Mouse (Mus musculus) embryonic facial prominence, embryonic 12.5 days (tissue): ENCODE results near the gene Yaf2. TPM values are rescaled to one million over a fixed set of nuclear protein-coding genes. Genes with fewer than 3 reads are reported as not detected.
"Not testable (repeated sequence)": the region's sequence is repeated elsewhere in the genome, so short reads cannot be mapped to it uniquely, and the experiment has no call there.

Source experiments
- ATAC-seq: fragments of 200-750 bp; cut with Nextera tagmentation; 2 replicates; pipeline ENCODE4 v1.8.0; 2017; ENCODE audit not compliant: insufficient number of reproducible peaks, insufficient read depth, low FRiP score, low TSS enrichment
- H3K27ac ChIP-seq: fragments of 300-500 bp; sonication (generic); 2 replicates; pipeline ENCODE4 v1.5.1; 2016; ENCODE audit warnings: mild to moderate bottlenecking
- H3K27me3 ChIP-seq: fragments of 300-500 bp; sonication (generic); 2 replicates; pipeline ENCODE4 v1.6.1; 2016; ENCODE audit warnings: mild to moderate bottlenecking, moderate library complexity
- H3K36me3 ChIP-seq: fragments of 300-500 bp; sonication (generic); 2 replicates; pipeline ENCODE4 v1.6.1; 2016; ENCODE audit warnings: mild to moderate bottlenecking
- H3K4me1 ChIP-seq: fragments of 300-500 bp; sonication (generic); 2 replicates; pipeline ENCODE4 v1.6.1; 2016
- H3K4me2 ChIP-seq: fragments of 300-500 bp; sonication (generic); replicated peaks from 2 replicates; pipeline ENCODE4 v1.6.1; 2016; ENCODE audit warnings: mild to moderate bottlenecking, moderate library complexity
- H3K4me3 ChIP-seq: fragments of 300-500 bp; sonication (generic); 2 replicates; pipeline ENCODE4 v1.5.1; 2016; ENCODE audit warnings: mild to moderate bottlenecking
- H3K9ac ChIP-seq: fragments of 300-500 bp; sonication (generic); 2 replicates; pipeline ENCODE4 v1.6.1; 2016; ENCODE audit warnings: mild to moderate bottlenecking, moderate library complexity
- H3K9me3 ChIP-seq: fragments of 300-500 bp; sonication (generic); 2 replicates; pipeline ENCODE4 v1.6.1; 2016; ENCODE audit warnings: mild to moderate bottlenecking, moderate library complexity
- WGBS: fragments of 180-500 bp; shearing (Covaris S2); methylation state at CpG from one replicate; pipeline ENCODE4 v1.1.7; 2016; 5-methylcytosine and 5-hydroxymethylcytosine counted together
- polyA plus RNA-seq: library from polyadenylated mRNA; unstranded; fragments of >200 nt; fragmentation: Nextera tagmentation; extraction: Ambion mirVana; gene quantifications from 2 replicates; pipeline ENCODE4 v1.2.1, GENCODE M21; 2016

Gene Yaf2
- polyA plus RNA-seq = 68.5 and 70.2 TPM in 2 replicates

DNA sequence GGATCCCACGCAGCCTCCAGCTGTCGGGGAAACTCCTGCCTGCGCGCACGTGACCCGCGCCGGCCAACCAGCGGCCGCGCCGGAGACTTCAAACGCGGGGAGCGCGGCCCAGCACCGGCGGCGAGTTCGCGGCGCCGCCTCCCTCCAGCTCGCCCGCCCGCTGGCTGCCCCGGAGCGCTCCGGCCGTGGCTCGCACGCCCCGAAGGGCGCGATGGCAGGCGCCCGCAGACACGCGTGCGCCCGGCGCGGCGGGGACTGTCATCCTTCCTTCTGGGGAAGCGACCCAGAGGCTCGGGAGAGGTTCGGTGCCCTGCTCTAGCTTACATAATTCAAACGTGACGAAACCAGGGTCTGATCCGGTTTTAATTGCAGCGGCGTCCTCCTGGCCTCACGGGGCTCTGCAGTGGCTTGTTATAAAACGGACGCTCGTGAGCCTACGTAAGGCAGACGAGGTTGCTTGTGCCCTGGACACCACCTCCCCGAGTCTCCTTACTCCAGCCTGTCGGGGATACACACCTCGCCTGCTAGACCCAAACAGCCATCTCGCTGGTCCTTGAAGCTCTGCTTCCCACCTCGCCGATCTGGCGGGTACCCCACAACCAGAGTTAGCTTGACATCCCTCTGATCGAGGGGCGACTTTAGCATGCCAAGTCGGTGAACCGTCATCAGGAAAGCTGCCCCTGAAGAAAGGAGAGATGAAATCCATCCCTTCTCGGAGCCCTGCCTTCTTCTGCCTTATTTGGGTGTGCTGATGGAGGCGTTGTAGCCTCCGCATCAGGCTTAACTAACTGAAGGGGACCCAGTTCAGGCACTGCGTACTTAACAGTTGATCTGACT, at the start of gene Yaf2:
Gene Yaf2, minus strand, starts transcription at position 11 of the 837 bp plus-strand sequence.
- no peaks in the 10 kb centered on the region for H3K27me3 ChIP-seq
- peak; percentile 91 for ATAC-seq
- peak within 1 kb of the TSS; percentile 90 for H3K27ac ChIP-seq
- peaks cover 8% of the 10 kb centered on the region; the same call in 1 of the 2 replicates for H3K4me1 ChIP-seq
- H3K9ac ChIP-seq = peak within 1 kb of the TSS; percentile 84
- peak within 1 kb of the TSS; percentile 79 for H3K4me3 ChIP-seq
- peaks cover 6% of the 10 kb centered on the region for H3K36me3 ChIP-seq
- H3K4me2 ChIP-seq = peak within 1 kb of the TSS; percentile 67
- H3K9me3 ChIP-seq = no peaks in the 10 kb centered on the region
- WGBS = under 1% methylated on average over 72 of the region's 73 CpGs

DNA sequence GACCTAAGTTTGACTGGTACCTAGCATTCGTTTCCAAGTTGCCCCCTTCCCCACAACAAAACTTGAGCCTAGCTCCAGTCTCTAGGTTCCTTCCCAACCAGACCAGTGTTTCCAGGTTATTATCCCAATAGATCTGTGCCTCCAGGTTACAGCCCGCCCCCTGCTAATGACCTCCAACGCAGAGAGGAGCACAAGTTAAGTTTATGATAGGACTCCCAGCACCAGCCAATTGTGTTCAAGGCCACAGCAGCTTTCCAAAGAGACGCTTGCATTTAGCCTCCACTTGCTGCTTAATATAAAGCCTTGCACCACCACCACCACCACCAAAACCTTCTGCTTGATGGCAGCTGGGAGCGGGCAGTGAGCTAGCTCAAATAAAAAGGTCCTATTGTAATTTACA, 44.6 kb upstream of the Yaf2 start:
- no peak overlapping the region for H3K4me3 ChIP-seq
- H3K9me3 ChIP-seq = no peaks in the 10 kb centered on the region
- no peak overlapping the region for H3K27ac ChIP-seq
- H3K27me3 ChIP-seq = no peaks in the 10 kb centered on the region
- no peak overlapping the region for H3K9ac ChIP-seq
- H3K36me3 ChIP-seq = peaks cover 16% of the 10 kb centered on the region
- WGBS = 71% methylated on average over 5 of the region's 5 CpGs
- no peak for ATAC-seq
- H3K4me2 ChIP-seq = no peak overlapping the region
- no peaks in the 10 kb centered on the region for H3K4me1 ChIP-seq

DNA sequence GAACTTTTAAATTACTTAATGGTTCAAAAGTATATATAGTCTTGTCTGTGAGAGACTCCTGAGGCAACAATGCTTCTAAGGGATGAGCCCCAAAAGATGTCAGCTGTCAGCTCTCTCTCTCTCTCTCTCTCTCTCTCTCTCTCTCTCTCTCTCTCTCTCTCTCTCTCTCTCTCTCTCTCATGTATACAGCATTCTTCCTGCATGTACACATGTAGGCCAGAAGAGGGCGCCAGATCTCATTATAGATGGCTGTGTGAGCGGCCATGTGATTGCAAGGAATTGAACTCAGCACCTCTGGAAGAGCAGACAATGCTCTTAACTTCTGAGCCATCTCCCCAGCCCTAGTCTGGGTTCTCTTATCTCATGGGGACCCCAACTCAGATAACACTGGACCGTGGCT, 42.4 kb upstream of the Yaf2 start:
- Histone ChIP-seq H3K4me2 (no peak overlapping the region), H3K27me3 (no peaks in the 10 kb centered on the region), H3K36me3 (no peaks in the 10 kb centered on the region), H3K9me3 (no peaks in the 10 kb centered on the region), H3K9ac (no peak overlapping the region), H3K4me3 (no peak overlapping the region), H3K4me1 (no peaks in the 10 kb centered on the region), H3K27ac (no peak overlapping the region)
- ATAC-seq = no peak
- WGBS = 83% methylated on average over 3 of the region's 3 CpGs

DNA sequence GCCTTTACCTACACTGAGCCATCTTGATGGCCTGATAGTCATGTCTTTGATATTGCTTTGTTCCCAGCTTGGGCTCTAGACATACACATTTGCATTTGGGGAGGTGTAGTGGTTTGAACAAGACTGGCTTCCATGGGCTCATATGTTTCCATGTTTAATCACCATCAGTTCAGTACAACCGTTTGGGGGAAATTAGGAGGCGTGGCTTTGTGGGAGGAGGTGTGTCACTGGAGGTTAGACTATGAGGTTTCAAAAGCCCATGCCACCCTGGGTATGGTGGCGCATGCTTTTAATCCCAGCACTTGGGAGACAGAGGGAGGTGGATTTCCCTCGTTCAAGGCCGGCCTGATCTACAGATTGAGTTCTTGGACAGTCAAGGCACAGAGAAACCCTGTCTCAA, 39.0 kb upstream of the Yaf2 start:
- WGBS = 87% methylated on average over 5 of the region's 5 CpGs
- H3K36me3 ChIP-seq = no peaks in the 10 kb centered on the region
- no peak for ATAC-seq
- H3K4me1 ChIP-seq = no peaks in the 10 kb centered on the region
- no peak overlapping the region for H3K4me3 ChIP-seq
- no peaks in the 10 kb centered on the region for H3K27me3 ChIP-seq
- no peak overlapping the region for H3K9ac ChIP-seq
- H3K9me3 ChIP-seq = no peaks in the 10 kb centered on the region
- H3K4me2 ChIP-seq = no peak overlapping the region
- no peak overlapping the region for H3K27ac ChIP-seq

DNA sequence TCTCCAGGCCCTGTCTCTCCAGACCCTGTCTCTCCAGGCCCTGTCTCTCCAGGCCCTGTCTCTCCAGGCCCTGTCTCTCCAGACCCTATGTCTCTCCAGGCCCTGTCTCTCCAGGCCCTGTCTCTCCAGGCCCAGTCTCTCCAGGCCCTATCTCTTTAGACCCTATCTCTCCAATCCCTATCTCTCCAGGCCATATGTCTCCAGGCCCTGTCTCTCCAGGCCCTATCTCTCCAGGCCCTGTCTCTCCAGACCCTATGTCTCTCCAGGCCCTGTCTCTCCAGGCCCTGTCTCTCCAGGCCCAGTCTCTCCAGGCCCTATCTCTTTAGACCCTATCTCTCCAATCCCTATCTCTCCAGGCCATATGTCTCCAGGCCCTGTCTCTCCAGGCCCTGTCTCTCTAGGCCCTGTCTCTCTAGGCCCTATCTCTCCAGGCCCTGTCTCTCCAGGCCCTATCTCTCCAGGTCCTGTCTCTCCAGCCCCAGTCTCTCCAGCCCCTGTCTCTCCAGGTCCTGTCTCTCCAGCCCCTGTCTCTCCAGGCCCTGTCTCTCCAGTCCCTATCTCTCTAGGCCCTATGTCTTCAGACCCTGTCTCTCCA, 35.9 kb upstream of the Yaf2 start:
- H3K9ac ChIP-seq, H3K36me3 ChIP-seq, H3K4me2 ChIP-seq, ATAC-seq, H3K27me3 ChIP-seq, H3K27ac ChIP-seq, H3K9me3 ChIP-seq, H3K4me1 ChIP-seq, H3K4me3 ChIP-seq: not testable (repeated sequence)

DNA sequence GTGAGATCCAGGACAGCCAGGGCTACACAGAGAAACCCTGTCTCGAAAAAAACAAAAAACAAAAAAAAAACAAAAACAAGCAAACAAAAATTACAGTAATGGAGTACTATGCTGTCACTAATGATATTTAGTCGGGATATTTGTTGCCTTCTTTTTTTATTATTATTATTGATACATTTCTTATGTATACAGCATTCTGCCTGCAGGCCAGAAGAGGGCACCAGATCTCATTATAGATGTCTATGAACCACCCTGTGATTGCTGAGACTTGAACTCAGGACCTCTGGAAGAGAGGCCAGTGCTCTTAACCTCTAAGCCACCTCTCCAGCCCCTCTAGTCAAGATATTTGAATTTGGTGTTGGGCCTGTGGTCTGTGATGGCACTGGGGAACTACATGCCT, 35.1 kb upstream of the Yaf2 start:
- no peaks in the 10 kb centered on the region for H3K36me3 ChIP-seq
- H3K4me3 ChIP-seq = no peak overlapping the region
- no peaks in the 10 kb centered on the region for H3K27me3 ChIP-seq
- ATAC-seq = no peak
- H3K4me2 ChIP-seq = no peak overlapping the region
- H3K9ac ChIP-seq = no peak overlapping the region
- H3K27ac ChIP-seq = no peak overlapping the region
- H3K9me3 ChIP-seq = no peaks in the 10 kb centered on the region
- 80% methylated on average over 2 of the region's 2 CpGs for WGBS
- no peaks in the 10 kb centered on the region for H3K4me1 ChIP-seq

DNA sequence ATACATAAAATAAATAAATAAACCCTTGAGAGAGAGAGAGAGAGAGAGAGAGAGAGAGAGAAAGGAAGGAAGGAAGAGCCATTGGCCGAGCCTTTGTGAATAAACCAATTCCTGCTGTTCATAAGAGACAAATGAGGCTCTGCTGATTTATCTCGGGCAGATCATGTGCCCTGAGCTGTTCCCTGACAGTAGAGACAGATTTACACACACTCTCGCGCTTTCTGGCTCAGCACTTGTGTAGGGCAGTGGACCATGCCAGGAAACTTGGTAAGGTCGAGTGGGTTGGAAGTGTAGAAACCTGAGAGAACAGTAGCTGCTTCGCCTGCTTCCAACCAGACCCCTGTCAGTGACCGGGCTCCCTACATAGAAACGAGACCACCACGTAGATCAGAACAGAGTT, 31.8 kb upstream of the Yaf2 start:
- ATAC-seq = no peak

DNA sequence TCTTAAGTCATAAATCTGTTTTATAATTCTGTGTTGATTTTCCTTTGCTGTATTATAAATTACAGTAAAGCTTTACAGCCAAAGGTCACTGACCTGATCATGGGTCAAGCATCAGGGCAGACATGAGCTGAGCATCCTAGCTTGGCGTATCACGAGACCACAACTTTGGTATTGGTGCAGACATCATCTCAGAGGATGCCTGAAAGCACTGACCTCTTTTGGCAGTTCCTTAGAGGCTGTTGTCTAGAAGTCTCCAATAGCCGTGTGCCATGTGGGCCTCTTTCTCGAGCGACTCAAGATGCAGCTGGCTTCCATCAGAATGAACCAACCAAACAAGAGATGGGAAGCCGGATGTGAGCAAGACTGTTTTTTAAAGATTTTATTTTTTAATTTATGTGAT, 28.8 kb upstream of the Yaf2 start:
- WGBS = 82% methylated on average over 6 of the region's 6 CpGs
- Histone ChIP-seq H3K27ac (no peak overlapping the region), H3K9me3 (no peaks in the 10 kb centered on the region), H3K4me2 (no peak overlapping the region), H3K9ac (no peak overlapping the region), H3K27me3 (no peaks in the 10 kb centered on the region), H3K36me3 (no peaks in the 10 kb centered on the region), H3K4me3 (no peak overlapping the region), H3K4me1 (no peaks in the 10 kb centered on the region)
- ATAC-seq = no peak

More for the DNA sequence above, 31.8 kb upstream of the Yaf2 start:
- 67% methylated on average over 9 of the region's 9 CpGs for WGBS
- no peaks in the 10 kb centered on the region for H3K9me3 ChIP-seq
- H3K27ac ChIP-seq = no peak overlapping the region
- no peak overlapping the region for H3K4me2 ChIP-seq
- no peaks in the 10 kb centered on the region for H3K27me3 ChIP-seq
- H3K36me3 ChIP-seq = no peaks in the 10 kb centered on the region
- no peak overlapping the region for H3K9ac ChIP-seq
- H3K4me1 ChIP-seq = no peaks in the 10 kb centered on the region
- H3K4me3 ChIP-seq = no peak overlapping the region

DNA sequence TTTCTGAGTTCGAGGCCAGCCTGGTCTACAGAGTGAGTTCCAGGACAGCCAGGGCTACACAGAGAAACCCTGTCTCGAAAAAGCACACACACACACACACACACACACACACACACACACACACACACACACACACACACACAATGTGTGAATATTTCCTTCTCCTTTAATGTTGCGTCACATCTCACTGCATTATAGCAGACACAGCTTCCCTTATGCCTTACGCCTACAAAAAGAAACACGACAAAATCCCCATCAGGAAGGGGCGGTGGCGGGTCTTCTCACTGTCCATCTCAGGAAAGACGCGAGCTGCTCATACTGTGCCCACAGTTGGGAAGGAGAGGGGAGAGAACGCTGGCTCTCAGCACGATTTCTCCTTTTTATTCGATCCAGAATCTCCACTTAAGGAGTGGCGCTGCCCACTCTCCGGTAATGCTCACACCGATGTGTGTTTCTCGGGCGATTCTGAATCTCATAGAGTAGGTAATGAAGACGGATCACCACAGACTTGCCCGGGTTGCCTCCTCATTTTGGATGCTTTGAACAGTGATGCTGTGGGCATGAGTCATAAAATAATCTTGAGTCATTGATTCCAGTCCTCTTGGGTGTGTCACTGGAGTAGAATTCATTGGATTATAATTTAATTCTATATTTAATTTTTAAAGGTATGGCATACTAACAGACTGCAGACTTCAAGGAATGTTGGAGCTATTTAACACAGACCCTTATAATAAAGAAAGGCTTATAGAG, 21.8 kb upstream of the Yaf2 start:
- Histone ChIP-seq H3K9ac (no peak overlapping the region), H3K9me3 (no peaks in the 10 kb centered on the region)
- 91% methylated on average over 19 of the region's 19 CpGs for WGBS

DNA sequence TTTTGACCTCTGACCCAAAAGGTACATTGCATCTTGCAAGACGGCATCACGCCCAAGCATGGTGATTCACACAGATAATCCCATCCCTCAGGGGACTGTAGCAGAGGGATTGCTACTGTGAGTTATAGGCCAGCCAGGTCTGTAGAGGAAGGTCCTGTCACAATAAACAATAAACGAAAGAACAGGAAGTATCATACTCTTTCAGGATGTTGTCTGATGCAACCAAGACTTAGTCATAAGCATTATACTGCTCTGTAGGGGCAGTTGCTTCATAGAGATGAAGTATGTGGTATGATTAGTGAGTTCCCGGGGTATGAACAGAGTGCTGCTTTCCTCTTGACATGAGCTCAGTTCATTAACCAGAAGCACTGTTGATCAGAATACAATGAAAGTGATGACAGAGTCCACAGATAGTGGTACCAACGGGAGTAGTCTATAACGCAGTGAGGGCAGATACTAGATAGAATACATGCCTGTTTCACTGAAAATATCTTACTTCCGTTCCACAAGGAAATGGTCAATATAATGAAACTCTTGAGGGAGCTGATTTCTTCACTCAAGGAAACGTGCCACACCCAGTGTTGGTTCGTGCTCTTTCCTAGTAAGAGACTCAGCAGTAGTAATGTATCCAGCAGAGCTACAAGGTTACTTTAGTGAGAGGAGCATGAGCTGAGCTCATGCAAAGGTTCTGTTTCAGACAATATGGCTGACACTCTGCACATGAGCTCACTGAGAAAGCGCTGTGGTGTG, 4.1 kb upstream of the Yaf2 start:
- Histone ChIP-seq H3K9me3 (no peaks in the 10 kb centered on the region), H3K4me3 (no peak overlapping the region), H3K4me2 (no peak overlapping the region), H3K9ac (no peak overlapping the region), H3K4me1 (no peaks in the 10 kb centered on the region), H3K27ac (no peak overlapping the region), H3K36me3 (no peaks in the 10 kb centered on the region), H3K27me3 (no peaks in the 10 kb centered on the region)
- WGBS = 85% methylated on average over 10 of the region's 10 CpGs
- ATAC-seq = no peak

More for the DNA sequence above, 21.8 kb upstream of the Yaf2 start:
- no peak for ATAC-seq
- H3K27me3 ChIP-seq = no peaks in the 10 kb centered on the region
- no peak overlapping the region for H3K4me3 ChIP-seq
- no peaks in the 10 kb centered on the region for H3K36me3 ChIP-seq
- H3K4me1 ChIP-seq = no peaks in the 10 kb centered on the region
- no peak overlapping the region for H3K27ac ChIP-seq
- no peak overlapping the region for H3K4me2 ChIP-seq

DNA sequence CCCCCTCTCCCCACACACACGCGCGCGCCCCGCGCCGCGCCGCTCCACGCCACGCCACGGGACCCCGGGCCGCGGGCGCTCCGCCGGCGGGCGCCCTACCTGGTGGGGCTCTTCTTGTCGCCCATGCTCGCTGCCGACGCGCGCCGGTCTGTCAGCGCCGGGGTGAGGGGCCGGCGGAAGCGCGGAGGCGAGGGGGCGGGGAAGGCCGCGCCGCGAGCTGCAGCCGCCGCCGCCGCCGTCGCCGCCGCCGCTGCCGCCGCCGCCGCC, 144 bp downstream of the Yaf2 start:
- Histone ChIP-seq H3K9ac (peak overlapping the region; percentile 84), H3K4me1 (peaks cover 8% of the 10 kb centered on the region; the same call in 1 of the 2 replicates), H3K27me3 (no peaks in the 10 kb centered on the region), H3K36me3 (peaks cover 8% of the 10 kb centered on the region), H3K27ac (peak overlapping the region; percentile 90), H3K4me3 (peak overlapping the region; percentile 79), H3K9me3 (no peaks in the 10 kb centered on the region), H3K4me2 (peak overlapping the region; percentile 67; the same call in 1 of the 2 replicates)
- WGBS = 0% methylated on average over 31 of the region's 52 CpGs
- ATAC-seq = no peak
